Mouse (Mus musculus) cortical plate, adult 2 months (tissue): ENCODE data around the gene Gm11549.

Experiments used
- CTCF ChIP-seq: fragments of 200-500 bp; IDR thresholded peaks from 2 replicates; pipeline ENCODE4 v1.5.1; 2011; ENCODE audit warnings: mild to moderate bottlenecking, control low read depth, low read length; ENCODE audit not compliant: insufficient read depth; ENCODE audit errors: extremely low read depth
- POLR2A ChIP-seq: fragments of 200-500 bp; IDR thresholded peaks from 2 replicates; pipeline ENCODE4 v1.6.1; 2011; ENCODE audit warnings: mild to moderate bottlenecking, low read length, control low read depth; ENCODE audit not compliant: insufficient read depth; ENCODE audit errors: extremely low read depth

DNA sequence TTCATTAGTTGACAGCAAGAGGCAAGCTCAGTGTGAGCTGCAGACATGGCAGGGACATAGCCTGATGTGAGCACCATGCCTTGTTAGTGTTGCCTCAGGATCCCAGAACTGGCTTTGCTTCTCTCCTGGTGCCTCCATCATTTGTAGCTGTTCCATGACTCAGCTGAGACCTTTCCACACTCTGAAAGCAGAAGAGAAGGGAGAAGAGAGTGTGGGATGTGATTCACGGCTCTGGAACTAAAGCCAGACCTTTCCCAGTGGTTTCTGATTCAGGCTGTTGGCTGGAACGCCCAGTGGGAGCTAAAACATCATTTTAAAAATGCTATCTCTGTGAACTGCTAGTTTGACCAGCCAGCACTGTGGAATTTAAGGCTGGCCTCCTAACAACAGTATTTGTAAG is 19.1 kb upstream of the Gm11549 start:
- TF ChIP-seq CTCF (no peak), POLR2A (no peak)
